Mouse (Mus musculus) hematopoietic stem cell, adult 5-6 weeks (primary cell): ENCODE results near the gene Camta1. TPM values are rescaled to one million over a fixed set of nuclear protein-coding genes. Genes with fewer than 3 reads are reported as not detected.

Experiments used
- ATAC-seq, 2 experiments: fragments of 125-278 bp in 1 of 2; replicated peaks in 1 of 2; 2 replicates each; pipeline ENCODE4 v1.8.0; 2016 to 2017; ENCODE audit warnings: inconsistent platforms in 2 of 2, mild to moderate bottlenecking in 2 of 2, moderate number of reproducible peaks in 2 of 2, low read depth in 1 of 2, moderate TSS enrichment in 1 of 2; ENCODE audit not compliant: low FRiP score in 2 of 2, poor library complexity in 2 of 2, severe bottlenecking in 2 of 2, insufficient read depth in 1 of 2, low TSS enrichment in 1 of 2
- total RNA-seq: library from RNA; stranded (forward); fragments of 172-1452, 232-1000 nt; gene quantifications from 2 replicates; pipeline ENCODE4 v1.2.3, GENCODE M21; 2017

The Camta1 gene
- total RNA-seq, 1 experiment from 2014 or later, result 11.6 TPM

DNA sequence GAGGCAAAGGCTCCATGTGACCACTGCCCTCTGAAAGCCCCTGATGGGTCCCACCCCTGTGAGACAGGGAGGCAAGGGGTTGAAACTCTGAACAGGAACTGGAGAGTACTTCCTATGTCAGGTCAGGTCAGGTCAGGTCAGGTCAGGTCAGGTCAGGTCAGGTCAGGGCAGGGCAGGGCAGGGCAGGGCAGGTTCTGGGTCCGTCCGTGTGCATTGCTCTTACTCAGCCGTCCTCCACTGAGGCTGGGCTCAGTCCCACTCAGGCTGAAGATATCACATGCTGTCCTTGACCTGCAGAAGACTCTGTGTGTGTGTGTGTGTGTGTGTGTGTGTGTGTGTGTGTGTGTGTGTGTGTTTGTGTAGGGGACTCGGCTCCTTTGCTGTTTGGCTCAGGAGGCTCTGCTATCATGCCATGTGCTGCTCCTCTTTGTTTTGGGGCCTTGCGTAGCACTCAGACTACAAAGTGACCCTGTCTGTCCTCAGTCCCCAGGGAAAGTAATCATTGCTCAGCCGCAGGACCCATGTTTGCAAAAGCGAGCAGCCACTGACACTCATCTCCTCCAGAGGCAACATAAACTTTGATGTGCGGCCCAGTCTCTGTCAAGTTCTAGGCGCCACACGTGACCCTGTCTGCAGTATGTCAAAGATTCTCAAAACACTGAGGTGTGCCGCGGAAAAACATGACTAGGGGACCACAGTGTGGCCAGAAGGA is 488.7 kb downstream of the Camta1 start:
- no peak for ATAC-seq

DNA sequence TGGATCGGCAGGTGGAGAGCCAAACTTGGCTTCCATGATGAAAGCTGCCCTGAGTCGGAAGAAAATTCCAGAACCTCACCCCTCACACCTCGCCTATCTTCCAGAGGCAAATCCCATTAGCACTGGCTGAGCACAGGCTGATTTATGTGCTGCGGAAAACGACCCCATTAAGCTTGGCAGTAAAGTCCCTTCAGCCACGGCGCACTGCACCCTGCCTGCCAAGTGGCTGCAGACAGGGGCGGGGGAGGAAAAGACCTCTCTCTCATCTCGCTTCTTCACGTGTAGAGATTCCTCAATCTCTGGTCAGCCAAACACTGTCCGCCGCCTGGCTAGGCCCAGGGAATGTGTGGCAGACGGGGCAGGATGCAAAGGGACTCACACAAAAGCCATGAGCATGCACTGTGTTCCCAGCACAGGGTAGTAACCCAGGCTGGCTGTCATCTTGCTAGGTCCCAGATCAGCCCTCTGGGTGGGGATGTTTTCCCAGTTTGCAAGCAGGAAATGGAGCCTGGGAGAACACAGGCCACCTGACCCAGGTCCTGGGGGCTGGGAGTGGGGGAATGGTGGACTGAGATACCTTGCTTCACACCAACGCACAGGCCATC is 494.6 kb downstream of the Camta1 start:
- no peak for ATAC-seq

DNA sequence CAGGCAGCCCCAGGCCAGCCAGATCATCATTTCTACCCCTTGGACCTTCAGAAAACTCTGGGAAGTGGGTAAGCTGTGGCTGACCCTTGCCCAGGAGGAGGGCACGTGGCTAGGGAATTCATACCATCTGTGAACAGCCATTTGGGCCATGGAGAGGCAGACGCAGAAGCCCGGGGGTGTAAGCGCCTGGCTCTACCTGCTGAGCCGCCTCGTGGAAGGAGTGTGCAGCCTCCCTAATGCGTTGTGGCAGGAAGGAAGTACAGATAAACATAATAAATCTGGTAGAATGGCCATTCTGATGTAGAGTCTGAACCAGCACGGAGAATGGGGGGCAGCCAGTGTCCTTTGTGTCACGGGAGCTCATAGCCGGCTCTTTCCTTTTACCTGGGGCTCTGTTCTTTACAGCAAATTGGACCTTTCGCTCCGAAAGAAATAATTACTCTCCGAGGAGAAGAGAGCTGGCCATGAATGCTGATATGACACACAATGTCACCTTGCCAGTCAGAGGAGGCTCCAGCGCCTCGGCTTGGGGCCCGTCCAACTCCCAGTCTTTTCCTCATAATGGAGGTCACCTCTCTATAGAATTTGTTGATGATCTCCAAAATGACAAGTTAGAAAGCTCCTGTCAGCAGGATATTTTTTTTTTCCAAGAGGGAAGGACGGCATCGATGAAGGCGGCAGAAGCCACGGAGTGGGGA is 500.6 kb downstream of the Camta1 start:
- ATAC-seq, result no peak

DNA sequence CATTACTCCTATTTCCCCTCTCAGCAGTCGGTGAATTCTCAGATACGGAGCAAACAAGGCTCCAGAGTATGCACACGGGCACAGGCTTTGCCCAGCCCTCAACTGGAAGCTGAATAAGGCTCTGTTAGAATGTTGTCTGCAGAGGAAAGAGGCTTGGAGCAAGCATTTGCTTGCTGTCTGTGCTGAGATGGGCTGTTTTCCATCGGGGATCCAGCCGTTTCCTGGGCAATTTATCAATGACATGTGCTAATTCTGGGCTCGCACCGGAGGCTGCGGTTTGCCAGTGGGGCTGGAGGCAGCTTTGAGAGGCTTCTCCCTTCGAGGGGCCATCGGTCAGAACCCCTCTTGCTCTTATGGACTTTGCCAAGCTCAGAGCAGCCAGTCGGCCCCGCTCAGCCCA is 506.2 kb downstream of the Camta1 start:
- no peak for ATAC-seq

DNA sequence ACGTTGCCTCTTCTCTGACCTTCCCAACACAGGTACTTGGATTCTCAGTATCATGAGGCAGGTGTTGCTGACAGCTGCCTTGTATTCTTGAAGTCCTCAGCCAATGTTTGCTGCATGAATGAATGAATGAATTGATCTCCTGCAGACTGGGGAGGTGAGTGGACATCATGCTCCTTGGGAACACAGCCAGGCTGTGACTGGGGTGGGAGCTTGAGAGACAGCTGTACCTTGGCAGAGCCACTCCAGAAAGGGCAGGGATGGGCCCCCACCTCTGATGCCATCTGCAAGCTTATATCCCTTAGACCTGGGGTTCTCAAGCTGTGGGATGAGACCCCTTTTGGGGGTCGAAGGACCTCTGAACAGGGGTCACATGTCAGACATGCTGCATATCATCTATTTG is 508.9 kb downstream of the Camta1 start:
- no peak for ATAC-seq

DNA sequence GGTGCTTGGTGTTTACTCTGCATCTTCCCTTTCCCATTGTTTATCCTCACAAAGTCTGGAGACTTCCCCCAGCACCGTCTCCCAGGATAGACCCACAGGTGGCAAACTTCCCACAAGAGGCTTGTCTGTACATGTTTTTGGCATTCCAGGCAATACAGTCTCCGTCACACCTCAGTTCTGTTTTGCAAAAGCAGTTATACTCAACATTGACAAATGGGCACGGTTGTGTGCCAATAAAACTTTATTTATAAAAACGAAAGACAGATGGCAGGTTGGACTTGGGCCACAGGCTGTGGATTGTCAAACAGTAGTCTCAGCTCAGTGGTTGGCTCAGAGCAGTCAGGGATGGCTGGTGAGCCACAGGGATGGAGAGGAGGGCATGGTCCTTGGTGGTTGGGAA is 509.4 kb downstream of the Camta1 start:
- ATAC-seq, result no peak

DNA sequence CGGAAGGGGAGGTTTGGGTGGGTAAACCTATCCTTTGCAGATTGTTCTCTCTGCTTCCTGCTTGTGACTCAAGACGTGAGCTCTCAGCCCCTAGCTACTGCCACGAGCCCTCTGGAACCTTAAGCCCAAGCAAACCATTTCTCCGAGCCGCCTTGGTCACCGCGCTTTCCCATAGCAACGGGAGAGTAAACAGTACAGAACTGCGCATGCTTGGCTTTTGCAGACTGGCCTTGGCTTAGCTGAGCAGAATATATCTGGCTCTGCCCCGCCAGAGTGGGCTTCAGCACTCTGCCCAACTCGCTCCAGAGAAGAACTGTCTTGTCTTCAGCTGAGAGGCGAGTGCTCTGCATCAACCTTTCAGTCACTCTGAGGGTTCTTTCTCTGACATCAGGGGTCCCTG is 509.9 kb downstream of the Camta1 start:
- no peak for ATAC-seq

DNA sequence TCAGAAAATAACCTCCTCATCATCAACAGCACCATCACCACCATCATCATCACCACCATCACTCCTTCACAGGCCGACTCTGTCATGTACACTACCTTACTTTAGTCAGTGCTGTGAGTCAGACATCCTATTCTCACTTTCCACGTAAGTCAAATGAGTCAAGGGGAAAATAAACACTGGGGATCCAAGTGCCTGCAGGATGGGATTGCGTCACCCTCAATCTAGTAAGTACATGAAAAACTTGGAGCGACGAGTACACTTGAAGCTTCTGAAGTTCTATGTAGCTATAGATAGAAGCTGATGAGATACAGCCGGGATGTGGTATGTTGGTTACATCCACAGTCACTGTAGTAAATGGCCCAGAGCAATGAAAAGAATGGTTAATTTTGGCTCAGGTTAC is 514.1 kb downstream of the Camta1 start:
- ATAC-seq, result no peak

DNA sequence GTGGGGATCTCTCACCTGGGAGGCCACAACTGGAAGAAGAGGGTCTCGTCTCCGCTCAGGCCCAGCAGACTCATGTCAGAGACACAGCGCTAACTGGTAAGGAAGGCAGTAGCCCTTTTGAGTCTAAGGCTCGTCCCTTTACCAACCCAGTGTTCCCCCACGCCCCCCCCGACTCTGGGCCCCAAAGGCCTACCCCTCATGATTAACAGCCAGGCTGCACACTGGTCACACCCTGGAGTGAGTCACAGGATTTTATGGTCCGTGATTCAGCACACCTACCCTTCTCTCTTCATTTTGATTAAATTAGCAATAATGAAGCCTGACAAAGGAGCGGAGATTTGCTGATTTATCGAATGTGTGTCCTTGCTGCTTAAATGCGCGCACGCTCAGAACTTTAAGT is 515.0 kb downstream of the Camta1 start:
- no peak for ATAC-seq

DNA sequence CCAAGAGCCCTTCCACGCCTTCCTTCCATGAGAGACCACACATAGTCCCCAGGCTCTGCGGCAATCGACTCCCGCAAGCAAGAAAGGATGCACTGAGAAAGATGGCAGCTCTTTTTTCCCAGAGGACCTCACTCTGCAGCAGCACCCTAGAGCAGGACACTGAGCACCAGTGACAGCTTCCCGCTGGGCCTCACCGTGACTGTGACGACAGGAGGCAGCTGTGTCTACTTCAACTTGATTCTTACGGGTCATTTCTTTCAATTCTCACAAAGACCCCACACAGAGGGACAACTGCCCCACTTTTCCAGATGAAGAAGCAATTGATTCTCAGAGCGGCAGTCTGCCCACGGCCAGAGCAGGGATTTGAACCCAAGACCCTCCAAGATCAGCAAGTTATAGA is 516.9 kb downstream of the Camta1 start:
- no peak for ATAC-seq

DNA sequence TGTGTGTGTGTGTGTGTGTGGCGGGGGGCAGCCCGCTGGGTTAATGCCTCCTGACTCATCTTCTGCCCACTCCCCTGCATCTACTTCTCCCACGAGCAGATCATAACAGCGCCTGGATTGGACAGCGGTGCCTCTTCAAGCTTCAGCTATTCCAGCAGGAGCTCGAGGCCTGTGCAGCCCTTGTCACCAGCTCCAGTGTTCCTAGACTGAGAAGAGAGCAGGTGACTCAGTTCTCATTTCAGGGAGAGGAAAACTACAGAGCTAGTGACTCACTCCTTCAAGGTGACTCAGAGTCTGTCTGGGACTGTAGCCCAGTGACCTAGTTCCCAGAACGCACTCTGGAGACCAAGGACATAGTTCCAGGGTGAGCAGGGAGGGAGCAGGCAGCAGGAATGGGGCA is 522.3 kb downstream of the Camta1 start:
- no peak for ATAC-seq

DNA sequence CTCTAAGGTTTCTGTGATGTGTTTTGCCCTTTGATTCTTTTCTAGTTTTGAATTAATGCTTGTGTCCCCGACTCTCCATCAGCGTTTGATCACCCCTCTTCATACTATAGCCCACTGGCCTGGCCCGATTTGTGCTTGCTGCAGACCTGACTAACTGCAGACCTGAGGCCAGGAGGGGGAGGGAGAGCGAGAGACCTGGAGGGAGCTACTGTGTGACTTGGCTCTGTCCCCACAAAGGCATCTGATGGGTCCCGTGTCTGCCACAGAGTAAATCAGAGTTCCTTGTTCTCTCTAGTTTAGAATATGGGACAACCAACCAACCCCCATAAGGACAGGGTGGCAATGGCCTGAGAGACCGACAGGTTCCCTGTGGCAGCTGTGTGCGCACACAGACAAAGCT is 522.7 kb downstream of the Camta1 start:
- ATAC-seq, result no peak

DNA sequence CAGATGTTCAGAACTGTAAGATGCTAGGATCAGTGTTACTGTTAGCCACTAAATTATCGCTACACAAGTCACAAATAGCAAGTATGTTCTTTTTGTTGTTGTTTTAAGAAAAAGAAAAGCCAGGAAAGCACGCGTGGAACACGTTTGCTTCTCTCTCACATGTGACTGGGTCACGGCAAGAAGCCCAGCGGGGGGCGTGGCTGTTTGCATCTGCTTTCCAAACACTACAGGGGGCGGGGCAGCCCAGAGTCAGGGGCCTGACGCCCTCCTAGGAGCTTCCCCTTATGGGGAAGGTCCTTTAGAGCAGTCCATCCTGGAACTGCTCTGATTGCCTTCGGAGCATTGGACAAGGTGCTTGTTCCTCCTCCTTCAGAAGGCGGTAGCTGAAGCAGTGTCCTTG is 524.1 kb downstream of the Camta1 start:
- no peak for ATAC-seq

DNA sequence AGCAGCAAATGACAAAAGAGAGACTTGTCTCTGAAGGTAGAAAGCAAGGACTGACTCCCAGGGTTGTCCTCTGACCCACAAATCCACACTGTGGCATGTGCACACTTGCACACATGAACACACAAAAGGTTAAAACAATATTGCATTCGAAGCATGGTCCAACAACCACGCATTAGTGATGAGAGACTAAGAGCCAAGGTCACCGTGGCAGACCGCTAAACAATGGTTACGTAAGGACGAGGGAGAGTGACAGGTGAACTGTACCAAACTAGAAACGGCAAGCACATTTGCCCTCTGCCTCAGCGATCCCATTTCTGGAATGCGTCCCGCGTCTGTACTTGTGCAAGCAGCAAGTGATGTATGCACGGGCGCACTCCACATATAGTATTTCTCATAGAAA is 525.3 kb downstream of the Camta1 start:
- ATAC-seq, result no peak

DNA sequence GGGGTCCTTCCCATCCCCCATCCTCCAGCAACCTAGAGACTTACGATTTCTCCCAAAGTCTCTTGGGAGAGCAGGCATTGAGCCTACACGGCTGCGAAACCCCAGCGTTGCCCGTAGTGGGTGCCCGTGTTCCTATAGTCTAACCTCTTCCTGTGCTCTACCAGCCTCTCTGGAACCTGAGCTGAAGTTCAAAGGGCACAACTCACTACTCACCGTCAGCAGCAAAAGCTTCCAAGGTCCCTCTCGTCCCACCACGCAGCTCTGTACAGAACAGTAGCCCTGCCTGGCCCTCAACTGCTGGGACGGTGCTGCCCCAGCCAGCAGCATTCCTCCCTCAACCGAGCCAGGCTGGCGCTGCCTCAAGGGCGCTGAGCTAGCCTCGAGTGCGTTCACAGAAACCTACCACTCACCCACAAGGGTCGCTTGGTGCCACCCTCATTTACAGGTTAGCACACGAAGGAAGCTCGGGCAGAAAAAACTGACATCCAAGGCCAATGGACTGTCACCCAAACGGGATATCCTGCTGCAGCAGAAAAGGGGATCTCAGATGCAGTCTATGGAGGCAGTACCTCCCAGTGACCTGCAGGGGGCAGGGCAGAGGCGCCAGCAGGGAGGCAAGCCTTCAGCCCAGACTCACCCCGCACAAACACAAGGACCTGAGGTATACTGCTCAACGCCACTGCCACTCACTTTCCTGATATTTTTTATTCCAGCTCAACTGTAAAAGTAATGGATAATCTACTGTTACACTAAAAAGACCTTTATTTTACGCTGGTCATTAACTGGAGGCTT is 526.5 kb downstream of the Camta1 start:
- peak; percentile 57 to 69 for ATAC-seq

DNA sequence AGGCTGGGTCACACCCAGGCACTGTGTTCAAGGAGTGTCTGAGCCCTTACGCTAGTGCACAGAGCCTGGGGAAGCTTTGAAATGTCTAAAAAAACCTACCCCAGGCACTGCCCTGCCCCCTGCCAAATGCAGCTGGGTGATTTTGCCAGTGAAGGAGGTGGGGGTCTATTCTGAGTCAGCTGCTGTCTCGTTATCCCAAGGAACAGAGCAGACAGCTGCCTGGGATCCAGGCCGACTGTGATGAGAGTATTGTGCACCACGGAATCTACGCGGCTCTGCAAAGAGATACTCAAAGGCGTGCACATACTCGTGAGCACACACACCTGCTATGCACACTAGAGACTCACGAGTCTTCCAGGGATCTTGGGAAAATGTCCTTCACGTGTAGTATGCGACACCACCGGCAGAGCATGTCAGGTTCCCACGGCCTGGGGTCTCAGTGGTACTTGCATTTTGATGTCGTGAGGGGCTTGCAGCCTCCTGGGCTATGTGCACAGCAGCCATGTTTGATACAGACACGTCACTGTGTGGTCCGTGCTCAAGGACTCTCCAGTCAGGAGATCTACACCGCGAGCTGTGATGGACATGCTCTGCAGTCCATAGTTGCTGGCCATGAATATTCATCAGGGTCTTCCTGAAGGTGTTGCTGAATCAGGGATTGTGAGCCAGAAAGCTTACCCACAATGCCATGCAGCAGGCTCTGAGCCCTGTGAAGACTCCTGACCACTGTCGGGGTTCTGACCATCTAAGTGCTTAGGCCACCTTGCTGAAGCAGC is 529.4 kb downstream of the Camta1 start:
- ATAC-seq, result no peak

DNA sequence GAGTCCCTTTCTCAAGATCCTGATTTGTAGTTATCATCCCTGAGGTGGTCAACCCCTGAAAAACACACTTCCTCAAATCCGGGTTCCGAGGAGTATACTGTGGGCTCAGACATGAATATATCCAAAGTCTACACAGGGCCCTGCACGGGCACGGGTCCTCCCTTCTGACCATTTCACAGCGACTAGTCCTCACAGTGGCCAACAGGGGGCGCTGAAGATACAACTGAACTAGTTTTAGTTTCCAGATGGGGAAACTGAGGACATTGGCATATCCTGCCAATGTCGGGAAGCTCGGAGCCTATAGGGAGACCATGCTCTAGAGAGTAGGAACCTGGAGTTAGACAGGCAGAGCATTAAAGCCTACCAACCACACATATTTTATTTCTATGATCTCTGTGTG is 530.7 kb downstream of the Camta1 start:
- ATAC-seq, result no peak
